In the genomic region with DNA sequence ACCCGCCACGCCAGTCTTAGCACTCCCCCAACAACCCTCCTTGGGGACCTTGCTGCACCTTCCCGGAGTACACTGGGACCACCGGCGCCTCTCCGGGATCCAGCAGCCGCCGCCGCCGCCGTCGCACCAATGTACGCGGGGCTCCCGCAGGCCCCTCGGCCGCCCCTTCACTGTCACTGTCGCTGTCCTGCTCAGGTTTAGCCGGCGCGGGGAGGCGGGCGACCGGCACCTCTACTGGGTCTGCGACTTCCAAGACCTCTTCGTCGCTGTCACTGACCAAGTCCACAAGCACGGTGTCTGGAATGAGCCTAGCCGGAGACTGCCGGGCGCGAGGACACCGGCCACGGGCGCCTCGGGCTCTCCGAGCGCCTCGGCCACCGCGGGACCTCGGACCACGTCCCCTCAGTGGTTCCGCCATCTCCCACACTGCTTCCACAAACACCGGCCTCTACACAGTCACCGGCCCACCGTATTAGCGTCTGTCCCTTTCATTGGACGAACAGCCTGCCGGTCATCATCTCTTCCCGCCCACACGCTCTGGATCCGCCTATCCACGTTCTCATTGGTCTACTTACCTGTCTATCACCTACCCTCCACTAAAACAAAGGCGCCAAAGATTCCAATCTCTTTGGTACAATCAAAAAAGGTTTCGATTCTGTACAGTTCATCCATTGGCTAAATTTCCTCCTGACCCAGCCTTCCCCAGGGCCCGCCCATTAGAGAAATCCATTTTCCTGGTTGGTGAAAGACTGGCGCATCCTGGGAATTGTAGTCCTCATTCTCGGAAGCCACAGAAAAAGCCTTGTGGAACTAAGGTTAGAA, we compare ENCODE assay signal across 8 mouse cellular contexts. TPM values are rescaled to one million over a fixed set of nuclear protein-coding genes. Genes with fewer than 3 reads are reported as not detected.
DNase-seq lines count a peak whose midpoint lies in the region; ATAC-seq lines count a peak whose summit lies in the region.

TSS of gene Nfatc2ip (minus strand) at position 440 of the 822 bp plus-strand sequence.

- peak within 1 kb of the TSS; percentile 90 for H3K4me2 ChIP-seq in hindbrain, embryonic 12.5 days (replicated peaks)

- no peaks in the 10 kb centered on the region for H3K27me3 ChIP-seq in hindbrain, embryonic 12.5 days

- peaks cover 11% of the 10 kb centered on the region for H3K4me1 ChIP-seq in hindbrain, embryonic 12.5 days

- WGBS in hindbrain, embryonic 12.5 days = under 1% methylated on average over 59 of the region's 59 CpGs

- H3K4me3 ChIP-seq in hindbrain, embryonic 12.5 days = peak within 1 kb of the TSS; percentile 81

- H3K36me3 ChIP-seq in hindbrain, embryonic 12.5 days = peaks cover 4% of the 10 kb centered on the region; the same call in 1 of the 2 replicates

- H3K27ac ChIP-seq in hindbrain, embryonic 12.5 days = peak within 1 kb of the TSS; percentile 25; the same call in 1 of the 2 replicates

- H3K9me3 ChIP-seq in hindbrain, embryonic 12.5 days (replicated peaks) = no peaks in the 10 kb centered on the region

- peak within 1 kb of the TSS; percentile 79 for H3K9ac ChIP-seq in hindbrain, embryonic 12.5 days

- peak; percentile 97 for DNase-seq in NIH3T3 (ENCODE audit: low read depth)
- peak; percentile 97 to 99 for DNase-seq in cerebellum, postnatal 10 days
- peak; percentile 95 to 96 for DNase-seq in frontal cortex, postnatal 10 days (ENCODE audit: low spot score in 2 of 2)
- peak; percentile 99 for DNase-seq in layer of hippocampus, postnatal 14 days (ENCODE audit: low spot score in 2 of 2)
- DNase-seq in lung, postnatal 14 days = peak; percentile 97
- DNase-seq in retina, adult 2 months (ENCODE audit: low read depth, low spot score) = peak; percentile 99
- peak; percentile 92 to 94 for DNase-seq in thymus, postnatal 36 days

- peak; percentile 100 for ATAC-seq in hindbrain, embryonic 12.5 days (ENCODE audit: low FRiP score)

RNA-seq across cellular contexts. Expression of gene Nfatc2ip, which starts in this region (rescaled TPM):
- 3.8 and 4.7 TPM in 2 replicates for polyA plus RNA-seq in hindbrain, embryonic 12.5 days (2016; fragmentation: Nextera tagmentation; extraction: Ambion mirVana)
- 1 to 10 TPM; 8.0 to 8.1 TPM for total RNA-seq in layer of hippocampus, postnatal 14 days (2021)

Comparison
In these comparisons a context has a peak if more than half of its experiments do, and no peak if none do; other contexts are left out.
1. Peak in every context shown above with its lines: DNase-seq, ATAC-seq, H3K4me3 ChIP-seq and H3K27ac ChIP-seq.